Mouse (Mus musculus) C2C12 (cell line): ENCODE data around the gene Spata17. TPM values are rescaled to one million over a fixed set of nuclear protein-coding genes. Genes with fewer than 3 reads are reported as not detected.

ENCODE experiments used
- H3K27me3 ChIP-seq: one replicate; pipeline ENCODE4 v1.6.1; 2011; ENCODE audit not compliant: control insufficient read depth, insufficient read depth, insufficient read length
- H3K36me3 ChIP-seq: one replicate; pipeline ENCODE4 v1.6.1; 2011; ENCODE audit not compliant: control insufficient read depth, insufficient read depth
- H3K4me3 ChIP-seq: one replicate; pipeline ENCODE4 v1.5.1; 2011; ENCODE audit warnings: mild to moderate bottlenecking, control low read depth; ENCODE audit not compliant: poor library complexity, insufficient read depth, severe bottlenecking
- H3K79me2 ChIP-seq: one replicate; pipeline ENCODE4 v1.6.1; 2011; ENCODE audit not compliant: control insufficient read depth, insufficient read depth
- H3K79me3 ChIP-seq: one replicate; pipeline ENCODE4 v1.6.1; 2011; ENCODE audit warnings: low read depth, control low read depth
- H3ac ChIP-seq: one replicate; pipeline ENCODE3; 2011; ENCODE audit warnings: low read depth; ENCODE audit not compliant: control insufficient read depth, insufficient read length
- CEBPB ChIP-seq: IDR thresholded peaks from one replicate; pipeline ENCODE4 v1.6.1; 2011; ENCODE audit warnings: low read depth, mild to moderate bottlenecking, control low read depth, moderate library complexity
- CTCF ChIP-seq: IDR thresholded peaks from one replicate; pipeline ENCODE4 v1.5.1; 2011; ENCODE audit not compliant: control insufficient read depth, insufficient read depth, insufficient read length
- FOSL1 ChIP-seq: IDR thresholded peaks from one replicate; pipeline ENCODE4 v1.8.0; 2011; ENCODE audit warnings: mild to moderate bottlenecking, low read length; ENCODE audit not compliant: poor library complexity, insufficient read depth, severe bottlenecking
- MAX ChIP-seq: IDR thresholded peaks from one replicate; pipeline ENCODE4 v1.6.1; 2011; ENCODE audit warnings: mild to moderate bottlenecking, control low read depth
- MYOD1 ChIP-seq: IDR thresholded peaks from one replicate; pipeline ENCODE4 v1.6.1; 2011; ENCODE audit warnings: low read depth; ENCODE audit not compliant: control insufficient read depth, insufficient read length
- MYOG ChIP-seq: IDR thresholded peaks from one replicate; pipeline ENCODE4 v1.6.1; 2011; ENCODE audit not compliant: control insufficient read depth, insufficient read length; ENCODE audit errors: extremely low read depth
- USF1 ChIP-seq: IDR thresholded peaks from one replicate; pipeline ENCODE4 v1.6.1; 2011; ENCODE audit warnings: low read depth, mild to moderate bottlenecking, control low read depth, moderate library complexity
- polyA plus RNA-seq: library from polyadenylated mRNA; unstranded; fragments of >200 nt; fragmentation: generic; extraction: Trizol; gene quantifications from one replicate; pipeline ENCODE4 v1.2.1, GENCODE M21; 2012; ENCODE audit warnings: missing spikeins

Spata17 gene
- polyA plus RNA-seq, 1 experiment: 0.08 TPM

DNA sequence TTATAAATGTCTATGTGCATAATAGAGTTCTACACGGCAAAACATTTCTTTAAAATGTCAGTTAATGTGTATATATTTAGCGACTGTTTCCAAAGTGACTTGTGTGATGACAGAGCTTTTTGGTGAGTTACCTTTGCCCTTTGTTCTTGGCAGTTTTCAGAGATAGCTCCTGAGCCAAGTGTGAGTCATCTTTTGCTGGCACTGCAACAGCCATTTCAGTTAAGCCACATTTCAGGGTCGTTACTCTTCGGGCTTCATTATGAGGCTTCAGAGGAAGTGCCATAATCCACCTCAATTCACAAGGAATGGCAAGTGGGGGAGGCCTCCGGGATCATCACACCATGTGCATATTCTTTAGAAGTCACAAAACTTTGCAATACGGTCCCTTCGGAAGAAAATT is 195.3 kb downstream of the Spata17 start:
- Histone ChIP-seq H3K79me2 (no peaks in the 10 kb centered on the region), H3ac (no peak overlapping the region), H3K4me3 (no peak overlapping the region), H3K79me3 (no peaks in the 10 kb centered on the region), H3K36me3 (no peaks in the 10 kb centered on the region), H3K27me3 (no peaks in the 10 kb centered on the region)
- no peak for TF ChIP-seq CEBPB
- peak; percentile 8 for TF ChIP-seq FOSL1

DNA sequence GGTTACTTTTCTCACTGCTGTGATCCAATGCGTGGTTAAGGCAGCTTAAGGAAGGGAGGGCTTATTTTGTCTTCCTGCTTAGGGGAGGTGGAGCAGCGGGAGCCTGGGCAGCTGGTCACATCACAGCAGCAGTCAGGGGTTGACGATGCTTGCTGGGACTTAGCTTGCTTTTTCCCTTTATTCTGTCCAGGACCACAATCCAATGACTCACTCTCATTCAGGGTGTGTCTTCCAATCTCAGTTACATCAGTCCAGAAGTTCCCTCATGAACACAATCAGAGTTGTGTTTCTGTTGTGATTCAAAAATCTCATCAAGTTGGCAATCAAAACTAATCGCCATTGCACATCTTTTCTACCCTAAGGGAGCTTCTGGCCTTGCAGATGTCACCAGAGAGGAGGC is 199.1 kb downstream of the Spata17 start:
- no peak for TF ChIP-seq FOSL1
- TF ChIP-seq CEBPB: no peak
- peak; percentile 2 for TF ChIP-seq MYOD1
- TF ChIP-seq MYOG: no peak
- TF ChIP-seq MAX: no peak
- H3K79me3 ChIP-seq: no peaks in the 10 kb centered on the region
- H3K79me2 ChIP-seq: no peaks in the 10 kb centered on the region
- no peak overlapping the region for H3K4me3 ChIP-seq
- H3K27me3 ChIP-seq: no peaks in the 10 kb centered on the region
- H3ac ChIP-seq: no peak overlapping the region
- no peaks in the 10 kb centered on the region for H3K36me3 ChIP-seq

DNA sequence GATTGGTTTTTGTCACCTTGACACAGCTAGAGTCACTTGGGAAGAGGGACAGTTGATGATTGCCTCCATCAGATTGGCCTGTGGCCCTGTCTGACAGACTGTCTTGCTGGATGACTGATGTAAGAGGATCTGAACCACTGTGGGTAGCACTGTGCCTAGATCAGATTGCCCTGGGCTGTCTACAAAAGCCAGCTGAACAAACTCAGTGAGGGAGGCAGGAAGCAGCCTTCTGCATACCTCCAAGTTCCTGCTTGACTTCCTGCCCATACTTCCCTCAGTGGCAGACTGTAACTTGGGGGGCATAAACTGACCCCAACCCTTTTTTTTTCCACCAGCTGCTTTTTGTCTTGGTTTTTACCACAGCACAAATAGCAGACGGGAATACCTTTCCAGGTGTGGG is 199.6 kb downstream of the Spata17 start:
- Histone ChIP-seq H3K27me3 (no peaks in the 10 kb centered on the region), H3K4me3 (no peak overlapping the region), H3K36me3 (no peaks in the 10 kb centered on the region), H3K79me2 (no peaks in the 10 kb centered on the region), H3ac (no peak overlapping the region), H3K79me3 (no peaks in the 10 kb centered on the region)
- no peak for TF ChIP-seq MAX
- peak; percentile 86 for TF ChIP-seq MYOD1

DNA sequence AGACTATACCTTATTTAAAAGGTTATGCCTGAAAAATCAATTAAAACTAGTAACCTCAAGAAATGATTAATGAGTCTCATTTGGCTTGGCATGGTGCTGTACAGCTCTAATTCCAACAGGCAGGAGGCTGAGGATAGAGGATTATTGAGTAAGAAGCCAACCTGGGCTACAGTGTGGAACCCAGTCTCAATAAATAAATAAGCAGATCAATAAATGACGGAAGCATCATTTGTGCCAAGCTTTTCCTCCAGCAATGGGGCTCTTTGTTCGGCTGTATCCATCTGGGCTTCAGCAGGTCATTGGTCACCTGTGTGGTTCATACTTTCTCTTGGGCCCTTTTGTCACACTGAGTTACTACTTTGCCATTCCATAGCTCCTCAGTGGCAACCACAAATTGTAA is 201.1 kb downstream of the Spata17 start:
- Histone ChIP-seq H3K27me3 (no peaks in the 10 kb centered on the region), H3ac (no peak overlapping the region), H3K79me3 (no peaks in the 10 kb centered on the region), H3K79me2 (no peaks in the 10 kb centered on the region), H3K36me3 (no peaks in the 10 kb centered on the region), H3K4me3 (no peak overlapping the region)
- no peak for TF ChIP-seq CEBPB
- no peak for TF ChIP-seq MYOG
- no peak for TF ChIP-seq CTCF
- no peak for TF ChIP-seq MAX
- no peak for TF ChIP-seq USF1

DNA sequence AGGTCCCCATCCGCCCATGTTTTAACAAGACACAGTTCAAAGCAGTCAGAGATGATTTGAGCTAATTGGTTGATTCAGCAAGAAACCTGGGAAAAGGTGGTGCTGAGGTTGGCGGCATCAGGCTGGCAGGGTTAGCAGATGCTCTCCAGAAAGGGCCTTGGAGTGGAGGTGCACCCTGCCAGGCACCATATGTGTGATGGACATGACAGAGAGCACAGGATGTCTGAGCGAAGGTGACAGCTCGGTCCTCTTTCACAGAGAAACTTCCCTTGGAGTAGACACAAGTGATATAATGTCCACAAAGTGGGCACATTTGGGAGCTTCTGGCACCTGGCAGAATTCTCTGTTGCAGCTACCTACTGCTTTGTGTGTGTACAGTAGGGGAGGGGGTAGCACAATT is 203.7 kb downstream of the Spata17 start:
- TF ChIP-seq MAX: no peak
- no peak for TF ChIP-seq MYOG
- TF ChIP-seq MYOD1: no peak
- no peak for TF ChIP-seq USF1
- no peak for TF ChIP-seq CTCF
- no peak for TF ChIP-seq FOSL1
- no peak for TF ChIP-seq CEBPB
- Histone ChIP-seq H3K27me3 (no peaks in the 10 kb centered on the region), H3K79me2 (no peaks in the 10 kb centered on the region), H3K36me3 (no peaks in the 10 kb centered on the region), H3K79me3 (no peaks in the 10 kb centered on the region), H3ac (no peak overlapping the region), H3K4me3 (no peak overlapping the region)

DNA sequence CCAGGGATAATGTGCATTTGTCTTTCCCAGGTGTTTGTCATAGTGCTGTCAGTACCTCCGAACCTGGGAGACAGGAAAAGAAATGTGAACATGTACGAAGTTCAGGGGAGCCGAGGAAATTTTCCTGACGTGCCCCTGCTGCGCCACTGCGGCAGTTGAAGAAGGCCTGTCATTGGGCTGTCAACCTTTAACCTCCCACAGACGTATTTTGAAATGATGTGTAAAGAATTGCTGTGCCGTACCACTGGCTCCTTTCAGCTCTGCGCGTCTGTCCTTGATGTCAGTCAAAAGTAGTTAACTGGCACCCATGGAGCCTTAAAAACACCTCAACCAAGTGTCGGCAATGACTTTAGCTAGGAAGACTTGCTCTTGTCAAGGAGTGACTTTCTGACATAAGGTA is 205.2 kb downstream of the Spata17 start:
- no peak for TF ChIP-seq CTCF

DNA sequence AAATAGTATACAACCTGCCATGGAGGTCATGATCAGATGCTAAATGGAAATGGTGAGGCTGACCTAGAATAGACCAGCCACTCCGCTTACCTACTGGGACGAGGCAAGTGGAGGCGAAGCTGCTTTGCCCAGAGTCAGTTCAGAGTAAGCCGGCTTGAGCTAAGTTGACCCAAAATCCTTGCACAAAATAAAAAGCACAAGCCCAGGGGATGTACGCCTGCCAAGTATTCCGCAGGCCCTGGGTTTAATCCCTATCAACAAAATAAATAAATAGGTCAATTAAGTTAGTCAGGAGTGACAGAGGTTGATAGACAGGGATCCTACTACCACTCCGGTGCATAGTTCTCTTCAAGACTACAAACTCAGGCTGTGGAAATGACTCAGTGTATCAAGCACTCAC is 207.0 kb downstream of the Spata17 start:
- H3K4me3 ChIP-seq: no peak overlapping the region
- no peak for TF ChIP-seq CTCF
- no peak for TF ChIP-seq MAX
- no peak for TF ChIP-seq CEBPB
- no peak for TF ChIP-seq MYOD1
- no peak for TF ChIP-seq USF1
- no peak for TF ChIP-seq FOSL1
- TF ChIP-seq MYOG: no peak

More for the DNA sequence above, 205.2 kb downstream of the Spata17 start:
- Histone ChIP-seq H3ac (no peak overlapping the region), H3K27me3 (no peaks in the 10 kb centered on the region), H3K4me3 (no peak overlapping the region), H3K36me3 (no peaks in the 10 kb centered on the region), H3K79me2 (no peaks in the 10 kb centered on the region), H3K79me3 (no peaks in the 10 kb centered on the region)

More for the DNA sequence above, 207.0 kb downstream of the Spata17 start:
- H3K79me2 ChIP-seq: no peaks in the 10 kb centered on the region
- H3ac ChIP-seq: no peak overlapping the region
- H3K79me3 ChIP-seq: no peaks in the 10 kb centered on the region
- H3K36me3 ChIP-seq: no peaks in the 10 kb centered on the region
- H3K27me3 ChIP-seq: no peaks in the 10 kb centered on the region
